Mouse (Mus musculus) neural tube, embryonic 15.5 days (tissue): ENCODE results near the gene Rars. TPM values are rescaled to one million over a fixed set of nuclear protein-coding genes. Genes with fewer than 3 reads are reported as not detected.
A peak's percentile ranks its signal among the peaks of the same experiment; 100 is the strongest.

Experiments used
- ATAC-seq: fragments of 200-750 bp; cut with Nextera tagmentation; 2 replicates; pipeline ENCODE4 v1.8.0; 2017; ENCODE audit warnings: mild to moderate bottlenecking, moderate TSS enrichment, moderate library complexity; ENCODE audit not compliant: low FRiP score
- H3K27ac ChIP-seq: fragments of 300-500 bp; sonication (generic); replicated peaks from 2 replicates; pipeline ENCODE4 v1.5.1; 2015; ENCODE audit warnings: mild to moderate bottlenecking, inconsistent platforms
- H3K27me3 ChIP-seq: fragments of 300-500 bp; sonication (generic); replicated peaks from 2 replicates; pipeline ENCODE4 v1.6.1; 2015; ENCODE audit warnings: inconsistent platforms
- H3K36me3 ChIP-seq: fragments of 300-500 bp; sonication (generic); 2 replicates; pipeline ENCODE4 v1.6.1; 2015; ENCODE audit warnings: inconsistent platforms
- H3K4me1 ChIP-seq: fragments of 300-500 bp; sonication (generic); 2 replicates; pipeline ENCODE4 v1.6.1; 2015; ENCODE audit warnings: inconsistent platforms
- H3K4me2 ChIP-seq: fragments of 300-500 bp; sonication (generic); 2 replicates; pipeline ENCODE4 v1.6.1; 2015; ENCODE audit warnings: inconsistent platforms, mild to moderate bottlenecking, moderate library complexity
- H3K4me3 ChIP-seq: fragments of 300-500 bp; sonication (generic); replicated peaks from 2 replicates; pipeline ENCODE4 v1.5.1; 2015; ENCODE audit warnings: mild to moderate bottlenecking, inconsistent platforms
- H3K9ac ChIP-seq: fragments of 300-500 bp; sonication (generic); replicated peaks from 2 replicates; pipeline ENCODE4 v1.6.1; 2015; ENCODE audit warnings: mild to moderate bottlenecking, inconsistent platforms
- H3K9me3 ChIP-seq: fragments of 300-500 bp; sonication (generic); replicated peaks from 2 replicates; pipeline ENCODE4 v1.6.1; 2016; ENCODE audit warnings: inconsistent platforms
- WGBS: fragments of 180-500 bp; shearing (Covaris S2); methylation state at CpG from one replicate; pipeline ENCODE4 v1.1.7; 2015; ENCODE audit warnings: mixed read lengths; 5-methylcytosine and 5-hydroxymethylcytosine counted together
- microRNA counts: library from miRNA; unstranded; fragments of <30 nt; microRNA quantifications from one replicate; lab custom pipeline; 2016
- microRNA-seq: library from miRNA; unstranded; fragments of <30 nt; microRNA quantifications from one replicate; pipeline ENCODE4, GENCODE M21; 2017
- polyA plus RNA-seq: library from polyadenylated mRNA; unstranded; fragments of >200 nt; fragmentation: Nextera tagmentation; extraction: Ambion mirVana; gene quantifications from 2 replicates; pipeline ENCODE4 v1.2.1, GENCODE M21; 2015

Rars gene
- polyA plus RNA-seq, 1 experiment from 2014 or later = 66.2 TPM

GRCm38 (mm10) chr11:35766845-35767244 is 67.5 kb downstream of the Rars start:
- ATAC-seq = no peak
- no peaks in the 10 kb centered on the region for H3K27me3 ChIP-seq

GRCm38 (mm10) chr11:35760627-35761003 is 73.7 kb downstream of the Rars start:
- ATAC-seq = no peak
- 96% methylated on average over 4 of the region's 4 CpGs for WGBS

More at GRCm38 (mm10) chr11:35766845-35767244, 67.5 kb downstream of the Rars start:
- 93% methylated on average over 5 of the region's 5 CpGs for WGBS
- Histone ChIP-seq H3K9me3 (no peaks in the 10 kb centered on the region), H3K4me1 (peaks cover 17% of the 10 kb centered on the region), H3K36me3 (no peaks in the 10 kb centered on the region), H3K27ac (no peak overlapping the region), H3K4me3 (no peak overlapping the region), H3K9ac (no peak overlapping the region), H3K4me2 (no peak overlapping the region)

GRCm38 (mm10) chr11:35760001-35760626 is 74.2 kb downstream of the Rars start:
- H3K27me3 ChIP-seq = no peaks in the 10 kb centered on the region
- 90% methylated on average over 7 of the region's 7 CpGs for WGBS
- no peaks in the 10 kb centered on the region for H3K9me3 ChIP-seq
- no peak overlapping the region for H3K4me3 ChIP-seq
- no peak for ATAC-seq
- no peak overlapping the region for H3K27ac ChIP-seq
- no peak overlapping the region for H3K4me2 ChIP-seq
- no peak overlapping the region for H3K9ac ChIP-seq
- H3K36me3 ChIP-seq = no peaks in the 10 kb centered on the region
- 0 out of 2 replicates have a peak, but pooled peaks cover 5% of the 10 kb centered on the region for H3K4me1 ChIP-seq

More at GRCm38 (mm10) chr11:35760627-35761003, 73.7 kb downstream of the Rars start:
- H3K4me3 ChIP-seq = no peak overlapping the region
- H3K9ac ChIP-seq = no peak overlapping the region
- H3K4me1 ChIP-seq = 0 out of 2 replicates have a peak, but pooled peaks cover 3% of the 10 kb centered on the region
- no peaks in the 10 kb centered on the region for H3K9me3 ChIP-seq
- H3K4me2 ChIP-seq = no peak overlapping the region
- H3K27me3 ChIP-seq = no peaks in the 10 kb centered on the region
- no peak overlapping the region for H3K27ac ChIP-seq
- no peaks in the 10 kb centered on the region for H3K36me3 ChIP-seq

MicroRNA genes within 50 kb of the gene (microRNA counts, 519-probe panel; counts per million panel counts)
- microRNA mmu-miR-103 (lab: Ali Mortazavi, UCI) = 3,902 counts per million, percentile 92 among the panel's probes with 10 or more counts

Small RNAs within 50 kb of the gene (microRNA-seq; reads per million reads assigned to microRNA genes)
- gene Mir103-1 = 2.6 reads per million, percentile 9 among the genes with 10 or more reads in this experiment

Other genes starting within 250 kb of the Rars start
- gene Pank3, start 65.0 kb downstream of the Rars start, polyA plus RNA-seq = 19.0 and 19.8 TPM in 2 replicates
- 23.8 and 31.4 TPM in 2 replicates for gene Fbll1, start 35.6 kb downstream of the Rars start, polyA plus RNA-seq
- 4.6 and 7.0 TPM in 2 replicates for gene Wwc1, start 146.0 kb upstream of the Rars start, polyA plus RNA-seq